Mouse (Mus musculus): ENCODE measurements at regions not wholly inside any gene's neighbourhood (a gene's known extent, or its start where the extent isn't known, plus 50 kb on each side); places are given as distances from the start of the nearest gene placed in this dataset.
A peak's percentile ranks its signal among the peaks of the same experiment; 100 is the strongest.

DNA sequence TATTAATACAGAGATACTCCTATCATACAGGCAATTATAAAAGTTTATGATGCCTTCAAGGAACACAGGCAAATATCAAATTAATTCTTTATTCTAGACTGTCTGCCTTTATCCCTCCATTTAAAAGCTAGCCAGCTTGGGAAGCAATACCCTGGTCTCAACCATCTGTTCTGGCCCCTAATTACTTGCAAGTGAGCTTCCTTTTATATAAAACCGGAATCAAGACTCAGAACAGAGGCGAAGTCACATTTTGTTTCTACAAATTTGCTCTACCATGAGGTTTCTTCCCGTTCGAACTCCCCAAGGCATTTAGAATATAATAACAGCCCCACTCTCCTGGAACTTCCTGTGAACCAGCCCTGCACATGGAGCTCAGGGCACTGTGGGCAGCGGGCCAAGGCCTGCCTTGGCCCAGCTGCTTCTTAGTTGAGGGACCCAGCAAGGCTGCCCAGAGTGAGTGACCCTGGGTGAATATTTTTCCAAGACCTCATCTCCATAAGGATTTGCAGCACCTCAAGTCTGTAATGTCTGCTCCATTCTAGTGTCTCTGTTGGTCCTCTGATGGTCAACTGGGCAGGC, 355.3 kb upstream of the Gm10131 start:
- no peak for ATAC-seq (ENCODE audit: low FRiP score)
- Histone ChIP-seq H3K4me2 (no peak overlapping the region), H3K9me3 (replicated peaks) (no peaks in the 10 kb centered on the region), H3K27me3 (replicated peaks) (no peaks in the 10 kb centered on the region), H3K36me3 (no peaks in the 10 kb centered on the region), H3K9ac (replicated peaks) (no peak overlapping the region), H3K27ac (replicated peaks) (no peak overlapping the region), H3K4me1 (0 out of 2 replicates have a peak, but pooled peaks cover 3% of the 10 kb centered on the region), H3K4me3 (replicated peaks) (no peak overlapping the region)
- 66% methylated on average over 5 of the region's 5 CpGs for WGBS

DNA sequence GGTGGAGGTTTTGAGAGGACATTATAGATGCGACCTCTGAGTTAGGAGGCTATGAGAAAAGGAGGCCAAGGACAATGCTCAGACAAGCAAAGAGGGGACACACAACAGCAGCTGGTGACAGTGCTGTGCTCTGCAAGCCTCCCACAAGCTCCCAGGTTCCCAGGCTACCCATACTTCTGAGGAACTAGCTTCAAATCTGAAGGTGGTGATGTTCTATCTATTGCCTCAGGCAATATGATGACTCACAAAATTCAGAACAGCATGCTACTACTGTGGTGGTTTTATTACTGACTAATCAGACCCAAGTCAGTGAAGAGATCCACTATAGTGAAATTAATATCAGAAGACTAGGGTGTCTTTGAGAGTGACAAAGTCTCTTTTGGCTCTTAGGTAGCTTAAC, 353.9 kb upstream of the Gm10131 start:
- Histone ChIP-seq H3K4me3 (replicated peaks) (no peak overlapping the region), H3K36me3 (no peaks in the 10 kb centered on the region), H3K4me1 (0 out of 2 replicates have a peak, but pooled peaks cover 3% of the 10 kb centered on the region), H3K9me3 (replicated peaks) (no peaks in the 10 kb centered on the region), H3K9ac (replicated peaks) (no peak overlapping the region), H3K27me3 (replicated peaks) (no peaks in the 10 kb centered on the region), H3K4me2 (no peak overlapping the region), H3K27ac (replicated peaks) (no peak overlapping the region)
- 93% methylated on average over 1 of the region's 1 CpGs for WGBS
- no peak for ATAC-seq (ENCODE audit: low FRiP score)

DNA sequence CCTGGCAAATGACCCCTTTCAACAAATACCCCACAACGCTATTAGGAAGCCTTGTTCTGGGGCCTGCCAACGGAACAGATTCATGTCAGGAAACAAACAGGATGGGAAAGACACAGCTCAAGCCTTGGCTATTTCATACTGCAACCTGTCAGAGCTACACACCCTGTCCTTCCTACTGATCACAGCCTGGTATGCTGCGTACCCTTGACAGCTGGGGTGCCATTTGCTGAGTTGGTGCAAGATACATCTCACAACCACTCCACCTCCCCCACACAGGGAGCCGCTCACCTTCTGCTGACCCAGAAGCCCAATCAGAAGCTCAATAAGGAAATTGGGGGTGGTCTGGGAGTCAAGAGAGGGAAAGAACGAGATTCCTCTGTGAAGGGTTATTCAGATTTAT, 350.7 kb upstream of the Gm10131 start:
- no peaks in the 10 kb centered on the region for H3K4me1 ChIP-seq
- H3K4me3 ChIP-seq (replicated peaks), result no peak overlapping the region
- WGBS, result 82% methylated on average over 5 of the region's 5 CpGs
- no peak overlapping the region for H3K4me2 ChIP-seq
- H3K36me3 ChIP-seq, result no peaks in the 10 kb centered on the region
- H3K9me3 ChIP-seq (replicated peaks), result no peaks in the 10 kb centered on the region
- H3K27me3 ChIP-seq (replicated peaks), result no peaks in the 10 kb centered on the region
- ATAC-seq (ENCODE audit: low FRiP score), result no peak
- H3K9ac ChIP-seq (replicated peaks), result no peak overlapping the region
- no peak overlapping the region for H3K27ac ChIP-seq (replicated peaks)

DNA sequence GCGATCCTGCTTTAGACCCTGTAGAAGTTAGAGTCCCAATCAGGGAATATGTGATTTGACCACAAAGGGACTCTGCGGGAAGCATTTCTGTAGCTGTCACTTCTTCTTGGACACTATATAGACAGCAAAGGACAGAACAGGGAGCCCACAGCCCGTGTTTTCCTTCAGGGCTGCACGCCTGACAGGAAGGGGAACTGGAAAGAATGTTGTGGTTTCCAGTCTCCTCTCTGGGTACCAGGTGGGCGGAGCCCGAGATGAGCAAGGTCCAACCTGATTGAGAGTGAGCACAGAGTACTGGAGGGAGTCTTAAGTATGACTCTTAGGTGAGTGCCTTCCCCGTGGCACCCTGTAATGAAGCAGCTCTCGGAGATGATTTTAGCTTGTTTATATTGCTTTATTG, 346.8 kb upstream of the Gm10131 start:
- H3K9me3 ChIP-seq (replicated peaks), result no peaks in the 10 kb centered on the region
- no peak overlapping the region for H3K4me2 ChIP-seq
- ATAC-seq (ENCODE audit: low FRiP score), result no peak
- no peaks in the 10 kb centered on the region for H3K4me1 ChIP-seq
- H3K27me3 ChIP-seq (replicated peaks), result no peaks in the 10 kb centered on the region
- no peak overlapping the region for H3K27ac ChIP-seq (replicated peaks)
- H3K36me3 ChIP-seq, result no peaks in the 10 kb centered on the region
- 88% methylated on average over 8 of the region's 8 CpGs for WGBS
- H3K4me3 ChIP-seq (replicated peaks), result no peak overlapping the region
- H3K9ac ChIP-seq (replicated peaks), result no peak overlapping the region

DNA sequence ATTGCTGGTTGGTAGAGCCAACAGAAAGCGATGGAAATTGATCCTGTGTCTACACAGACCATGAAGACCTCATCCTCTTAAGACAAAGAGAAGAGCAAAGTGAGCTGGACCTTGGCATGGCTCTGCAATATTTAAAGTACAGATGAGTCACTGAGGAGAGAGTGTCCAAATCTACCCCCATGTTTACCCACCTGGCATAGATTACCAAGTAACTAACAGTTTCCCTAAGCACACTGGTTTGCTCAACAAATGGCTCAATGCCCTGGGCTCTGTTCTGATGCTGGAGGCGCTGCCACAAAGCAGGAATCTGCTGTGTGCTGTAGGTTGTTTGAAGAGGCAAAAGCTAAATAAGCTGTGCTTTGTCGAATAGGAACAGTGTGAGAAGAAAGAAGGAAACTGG, 345.0 kb upstream of the Gm10131 start:
- Histone ChIP-seq H3K4me2 (no peak overlapping the region), H3K4me1 (peaks cover 3% of the 10 kb centered on the region; the same call in 1 of the 2 replicates), H3K27me3 (replicated peaks) (no peaks in the 10 kb centered on the region), H3K36me3 (no peaks in the 10 kb centered on the region), H3K27ac (replicated peaks) (no peak overlapping the region), H3K4me3 (replicated peaks) (no peak overlapping the region), H3K9ac (replicated peaks) (no peak overlapping the region), H3K9me3 (replicated peaks) (no peaks in the 10 kb centered on the region)
- no peak for ATAC-seq (ENCODE audit: low FRiP score)
- WGBS, result 81% methylated on average over 3 of the region's 3 CpGs

DNA sequence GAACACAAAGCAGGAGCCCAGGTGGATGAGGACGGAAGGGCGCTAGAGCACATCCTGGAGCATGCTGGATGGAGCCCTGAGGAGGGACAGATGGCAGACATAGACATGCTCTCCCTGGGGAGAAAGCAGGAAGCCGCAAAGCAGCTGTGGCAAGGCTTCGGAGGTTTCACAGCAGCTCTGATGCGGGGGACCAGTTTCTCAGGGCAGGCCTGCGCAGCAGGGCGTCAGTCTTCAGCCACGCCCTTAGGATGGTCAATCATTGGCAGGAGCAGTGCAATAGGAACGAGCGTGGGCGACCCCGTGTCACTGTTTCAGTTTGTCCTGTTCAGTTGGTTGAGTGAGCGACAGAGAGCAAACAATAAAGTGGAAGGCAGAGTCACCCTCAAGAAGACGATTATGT, 343.8 kb upstream of the Gm10131 start:
- Histone ChIP-seq H3K4me3 (replicated peaks) (no peak overlapping the region), H3K27ac (replicated peaks) (no peak overlapping the region), H3K27me3 (replicated peaks) (no peaks in the 10 kb centered on the region), H3K36me3 (no peaks in the 10 kb centered on the region), H3K4me2 (no peak overlapping the region), H3K4me1 (peaks cover 5% of the 10 kb centered on the region; the same call in 1 of the 2 replicates), H3K9ac (replicated peaks) (no peak overlapping the region), H3K9me3 (replicated peaks) (no peaks in the 10 kb centered on the region)
- 70% methylated on average over 14 of the region's 14 CpGs for WGBS
- ATAC-seq (ENCODE audit: low FRiP score), result no peak

DNA sequence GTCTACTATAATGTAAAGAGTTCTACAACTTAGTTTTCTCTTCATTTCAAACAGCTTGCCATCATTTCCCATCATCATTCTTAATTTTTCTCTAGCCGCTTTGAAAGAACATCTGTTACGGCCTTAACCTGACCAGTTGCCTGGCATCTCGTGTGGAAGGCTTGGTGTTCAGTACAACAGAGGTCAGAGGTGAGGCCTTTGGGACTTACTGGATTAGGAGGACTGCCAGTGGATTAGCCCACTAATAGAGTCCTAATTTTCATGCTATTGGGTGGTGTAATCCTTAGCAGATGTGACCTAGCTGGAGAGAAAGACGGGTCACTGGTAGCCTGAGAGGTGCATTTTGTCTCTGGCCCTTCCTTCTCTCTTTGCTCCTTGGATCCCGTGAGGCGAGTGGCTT, 341.3 kb upstream of the Gm10131 start:
- Histone ChIP-seq H3K4me3 (replicated peaks) (no peak overlapping the region), H3K4me2 (no peak overlapping the region), H3K36me3 (no peaks in the 10 kb centered on the region), H3K9ac (replicated peaks) (no peak overlapping the region), H3K4me1 (peaks cover 13% of the 10 kb centered on the region), H3K27me3 (replicated peaks) (no peaks in the 10 kb centered on the region), H3K27ac (replicated peaks) (no peak overlapping the region), H3K9me3 (replicated peaks) (no peaks in the 10 kb centered on the region)
- WGBS, result 97% methylated on average over 6 of the region's 6 CpGs
- no peak for ATAC-seq (ENCODE audit: low FRiP score)

DNA sequence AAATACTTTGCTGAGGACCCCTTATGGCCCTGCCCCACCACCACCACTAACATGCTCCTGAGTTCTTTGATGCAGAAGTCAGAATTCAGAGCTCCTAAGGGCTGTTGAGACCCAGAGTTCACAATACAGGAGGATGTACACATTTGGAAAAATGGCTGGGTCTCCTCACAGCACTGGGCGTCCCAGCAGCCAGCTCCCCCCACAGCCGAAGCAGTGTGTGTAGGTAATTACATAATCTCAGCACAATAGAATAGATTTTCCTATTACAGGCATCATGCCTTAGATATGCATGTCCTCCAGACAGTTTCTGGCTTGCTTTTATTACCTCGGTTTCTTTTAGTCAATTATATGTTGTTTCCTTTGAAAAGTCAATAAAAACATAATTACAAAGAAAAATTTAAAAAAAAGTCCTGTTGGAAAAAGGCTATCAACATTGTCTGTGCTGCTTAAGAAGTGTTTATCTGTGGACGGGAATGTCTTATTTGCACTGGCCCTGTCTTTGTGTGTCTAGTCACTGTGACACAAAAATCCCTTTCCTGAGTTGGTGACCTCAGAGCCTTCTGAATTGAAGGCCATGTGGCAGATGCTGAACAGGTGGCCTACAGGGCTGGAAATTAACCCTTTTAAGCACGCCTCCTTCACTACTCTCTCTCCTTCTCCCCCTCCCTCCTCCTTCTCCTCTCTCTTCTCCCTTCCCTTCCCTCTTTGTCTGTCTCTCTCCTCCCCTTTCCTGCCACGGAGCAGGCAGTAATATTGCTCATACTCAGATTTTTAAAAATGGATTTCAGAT, 339.9 kb upstream of the Gm10131 start:
- no peak overlapping the region; the same call in 1 of the 2 replicates for H3K27ac ChIP-seq (replicated peaks)
- no peak overlapping the region for H3K4me2 ChIP-seq
- no peak for ATAC-seq (ENCODE audit: low FRiP score)
- H3K9ac ChIP-seq (replicated peaks), result no peak overlapping the region
- H3K27me3 ChIP-seq (replicated peaks), result no peaks in the 10 kb centered on the region
- H3K4me3 ChIP-seq (replicated peaks), result no peak overlapping the region
- H3K36me3 ChIP-seq, result no peaks in the 10 kb centered on the region
- no peaks in the 10 kb centered on the region for H3K9me3 ChIP-seq (replicated peaks)
- peaks cover 16% of the 10 kb centered on the region for H3K4me1 ChIP-seq
- 41% methylated on average over 6 of the region's 6 CpGs for WGBS

DNA sequence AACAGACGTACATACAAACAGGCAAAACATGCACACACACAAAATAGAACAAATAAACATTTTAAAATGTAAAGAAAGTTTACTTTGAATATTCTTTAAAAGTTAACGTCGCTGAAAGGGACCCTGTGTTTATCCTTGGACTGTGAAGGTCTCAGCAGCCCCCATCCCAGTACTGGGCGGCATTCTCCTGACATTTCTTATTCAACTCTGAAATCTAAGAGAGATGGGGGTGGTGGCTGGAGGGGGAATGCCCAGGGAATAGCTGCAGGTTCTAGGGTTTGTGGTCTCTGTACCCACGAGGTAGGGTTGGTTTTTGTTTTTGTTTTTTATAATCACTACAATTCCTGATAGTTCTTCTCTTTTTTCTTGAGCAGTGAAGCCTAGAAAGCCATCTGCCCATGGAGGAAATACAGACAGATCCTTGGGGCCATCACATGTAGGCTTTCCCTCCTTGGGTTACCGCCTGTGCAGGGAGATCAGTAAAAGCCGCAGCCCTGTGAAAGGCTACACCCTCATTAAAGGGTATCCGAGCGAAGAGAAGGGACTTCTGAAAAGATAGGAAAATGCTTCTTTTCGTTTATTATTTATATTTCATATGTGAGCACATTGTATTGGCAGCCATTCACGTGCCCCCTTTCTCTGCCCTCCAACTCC, 338.0 kb upstream of the Gm10131 start:
- H3K9ac ChIP-seq (replicated peaks), result no peak overlapping the region
- H3K27me3 ChIP-seq (replicated peaks), result no peaks in the 10 kb centered on the region
- peaks cover 16% of the 10 kb centered on the region for H3K4me1 ChIP-seq
- H3K9me3 ChIP-seq (replicated peaks), result no peaks in the 10 kb centered on the region
- no peak for ATAC-seq (ENCODE audit: low FRiP score)
- no peak overlapping the region for H3K27ac ChIP-seq (replicated peaks)
- no peaks in the 10 kb centered on the region for H3K36me3 ChIP-seq
- 83% methylated on average over 11 of the region's 11 CpGs for WGBS
- H3K4me3 ChIP-seq (replicated peaks), result no peak overlapping the region
- no peak overlapping the region for H3K4me2 ChIP-seq

DNA sequence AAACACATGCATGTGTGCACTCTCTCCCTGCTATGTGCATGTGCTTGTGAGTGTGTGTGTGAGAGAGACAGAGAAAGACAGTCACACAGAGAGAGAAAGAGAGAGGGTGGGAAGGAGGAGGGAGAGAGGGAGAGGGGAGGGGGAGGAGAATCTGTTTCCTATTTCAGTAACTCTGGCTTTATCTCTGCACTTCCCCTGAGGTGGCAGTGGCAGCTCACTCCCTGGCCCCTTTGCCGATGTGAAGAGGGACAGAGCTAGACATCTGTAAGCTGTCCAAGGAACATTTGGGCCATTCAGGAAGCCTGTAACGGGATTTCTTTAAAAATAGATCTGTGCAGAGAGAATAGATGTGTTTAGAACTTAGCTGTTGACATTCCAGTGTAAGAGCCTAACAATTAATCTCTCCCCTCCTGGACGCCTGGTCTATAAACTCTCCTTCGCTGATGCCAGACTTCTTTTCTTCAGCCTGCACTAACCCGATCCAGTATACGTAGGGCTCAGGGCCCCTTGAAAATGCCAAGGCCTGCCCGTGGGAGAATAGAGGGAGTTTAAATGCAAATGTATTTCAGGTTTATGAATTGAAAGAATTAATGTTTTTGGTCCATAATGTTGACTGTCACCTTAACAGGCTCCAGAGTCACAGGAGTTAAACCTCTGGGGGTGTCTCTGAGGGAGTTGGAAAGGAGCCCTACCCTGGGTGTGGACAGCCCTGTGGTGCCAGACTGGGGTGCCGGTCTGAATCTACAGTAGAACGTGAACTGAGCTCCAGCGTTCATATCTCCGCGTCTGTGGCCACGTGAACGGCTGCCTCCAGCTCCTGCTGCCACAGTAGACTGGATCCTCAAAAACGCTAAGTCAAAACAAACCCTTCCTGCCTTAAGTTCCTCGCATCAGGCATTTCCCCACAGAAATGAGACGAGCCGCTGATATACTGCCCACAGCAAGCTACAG, 336.6 kb upstream of the Gm10131 start:
- Histone ChIP-seq H3K27me3 (replicated peaks) (no peaks in the 10 kb centered on the region), H3K9ac (replicated peaks) (no peak overlapping the region), H3K27ac (replicated peaks) (no peak overlapping the region), H3K9me3 (replicated peaks) (no peaks in the 10 kb centered on the region), H3K4me3 (replicated peaks) (no peak overlapping the region), H3K4me2 (peak overlapping the region; percentile 11; the same call in 1 of the 2 replicates), H3K36me3 (no peaks in the 10 kb centered on the region), H3K4me1 (peaks cover 16% of the 10 kb centered on the region)
- no peak for ATAC-seq (ENCODE audit: low FRiP score)
- WGBS, result 52% methylated on average over 18 of the region's 18 CpGs

DNA sequence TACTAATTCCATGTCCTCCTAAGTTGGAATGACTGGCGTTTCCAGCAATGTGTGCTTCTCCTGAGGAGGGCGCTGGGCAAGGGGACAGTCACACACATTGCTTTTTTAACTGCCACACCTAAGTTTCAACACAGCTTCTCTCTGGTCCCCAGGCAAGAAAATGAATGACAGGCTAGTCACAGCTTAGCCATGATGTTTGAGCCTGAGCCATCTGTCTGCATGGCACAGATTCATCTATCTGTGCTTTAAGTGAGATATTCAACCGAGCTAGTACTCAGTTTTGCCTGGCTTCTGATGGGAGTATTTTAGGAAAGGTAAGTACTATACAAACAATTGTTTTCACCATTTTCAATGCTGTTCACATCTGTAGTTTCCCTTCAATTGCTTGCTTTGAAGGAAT, 331.2 kb upstream of the Gm10131 start:
- Histone ChIP-seq H3K36me3 (no peaks in the 10 kb centered on the region), H3K4me3 (replicated peaks) (no peak overlapping the region), H3K9me3 (replicated peaks) (no peaks in the 10 kb centered on the region), H3K4me2 (no peak overlapping the region), H3K4me1 (peaks cover 1% of the 10 kb centered on the region), H3K27ac (replicated peaks) (no peak overlapping the region), H3K27me3 (replicated peaks) (no peaks in the 10 kb centered on the region), H3K9ac (replicated peaks) (no peak overlapping the region)
- 85% methylated on average over 3 of the region's 3 CpGs for WGBS
- no peak for ATAC-seq (ENCODE audit: low FRiP score)
